Mouse (Mus musculus) midbrain, embryonic 11.5 days (tissue): ENCODE measurements around the gene Galnt13. TPM values are rescaled to one million over a fixed set of nuclear protein-coding genes. Genes with fewer than 3 reads are reported as not detected.
A peak's percentile ranks its signal among the peaks of the same experiment; 100 is the strongest.

Experiments
- ATAC-seq: fragments of 200-750 bp; cut with Nextera tagmentation; 2 replicates; pipeline ENCODE4 v1.8.0; 2017; ENCODE audit warnings: moderate TSS enrichment, moderate library complexity; ENCODE audit not compliant: low FRiP score
- DNase-seq: peaks from one replicate; pipeline ENCODE4 v3.0.0; 2015; ENCODE audit warnings: low spot score; ENCODE audit errors: missing footprints
- H3K27ac ChIP-seq: fragments of 300-500 bp; sonication (generic); 2 replicates; pipeline ENCODE4 v1.5.1; 2014; ENCODE audit warnings: low read depth, low read length
- H3K27me3 ChIP-seq: fragments of 300-500 bp; sonication (generic); 2 replicates; pipeline ENCODE4 v1.6.1; 2014; ENCODE audit warnings: mild to moderate bottlenecking, low read length, moderate library complexity, mixed read lengths; ENCODE audit not compliant: control insufficient read depth, insufficient read depth
- H3K36me3 ChIP-seq: fragments of 300-500 bp; sonication (generic); 2 replicates; pipeline ENCODE4 v1.6.1; 2014; ENCODE audit warnings: mild to moderate bottlenecking, low read length, moderate library complexity, mixed read lengths; ENCODE audit not compliant: control insufficient read depth, insufficient read depth
- H3K4me1 ChIP-seq: fragments of 300-500 bp; sonication (generic); 2 replicates; pipeline ENCODE4 v1.6.1; 2014; ENCODE audit warnings: low read length; ENCODE audit not compliant: control insufficient read depth, insufficient read depth
- H3K4me2 ChIP-seq: fragments of 300-500 bp; sonication (generic); 2 replicates; pipeline ENCODE4 v1.6.1; 2014; ENCODE audit warnings: mild to moderate bottlenecking, moderate library complexity
- H3K4me3 ChIP-seq: fragments of 300-500 bp; sonication (generic); 2 replicates; pipeline ENCODE4 v1.5.1; 2014; ENCODE audit warnings: low read depth, low read length
- H3K9ac ChIP-seq: fragments of 300-500 bp; sonication (generic); 2 replicates; pipeline ENCODE4 v1.6.1; 2014; ENCODE audit warnings: low read length
- H3K9me3 ChIP-seq: fragments of 300-500 bp; sonication (generic); 2 replicates; pipeline ENCODE4 v1.6.1; 2016; ENCODE audit warnings: low read length; ENCODE audit not compliant: control insufficient read depth
- WGBS: fragments of 180-500 bp; shearing (Covaris S2); extraction: QIAGEN DNeasy Blood & Tissue Kit; methylation state at CpG from one replicate; pipeline ENCODE4 v1.1.7; 2014; 5-methylcytosine and 5-hydroxymethylcytosine counted together
- polyA plus RNA-seq: library from polyadenylated mRNA; unstranded; fragments of >200 nt; fragmentation: Nextera tagmentation; extraction: Ambion mirVana; gene quantifications from 2 replicates; pipeline ENCODE4 v1.2.1, GENCODE M21; 2014

Gene Galnt13
- 2.1 TPM in 2 replicates for polyA plus RNA-seq

DNA sequence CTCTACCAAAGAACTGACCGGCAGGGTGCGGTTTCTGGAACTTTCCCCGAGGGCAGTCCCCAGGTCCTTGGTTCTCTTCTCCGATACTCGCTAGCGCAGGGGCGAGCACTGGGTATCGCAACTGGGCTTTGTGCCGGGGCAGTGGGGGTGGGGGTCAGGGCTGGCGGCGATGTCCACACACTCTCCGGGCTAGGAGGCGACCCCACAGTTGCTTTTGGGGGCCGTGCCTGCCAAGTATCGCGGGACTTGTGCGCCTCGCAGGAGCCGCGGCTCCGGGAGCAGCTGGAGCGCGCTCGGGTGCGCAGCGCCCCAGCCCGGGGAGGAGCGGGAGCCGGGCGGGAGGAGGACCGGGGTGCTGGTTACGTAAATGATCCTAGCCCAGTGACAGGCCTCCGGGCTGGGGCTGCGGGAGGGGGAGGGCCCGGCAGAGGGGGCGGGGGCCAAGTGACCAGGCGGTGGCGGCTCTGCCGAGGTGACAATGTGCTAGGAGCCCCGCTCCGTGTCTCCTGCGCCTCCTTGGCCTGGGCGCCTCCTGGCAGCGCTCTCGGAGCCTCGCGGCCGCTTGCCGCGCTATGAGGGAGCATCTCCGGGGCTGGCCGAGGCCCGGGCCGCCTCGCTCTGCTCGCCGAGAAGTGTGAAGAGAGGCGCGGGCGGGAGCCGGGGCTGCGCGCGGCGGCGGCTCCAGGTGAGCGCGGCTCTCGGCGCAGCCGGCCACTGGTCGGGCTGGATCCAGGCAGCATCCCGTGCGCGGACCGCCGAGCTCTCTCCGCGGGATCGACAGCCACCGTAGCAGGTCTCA, at the start of gene Galnt13:
TSS of gene Galnt13 (plus strand) at position 381 of the 799 bp plus-strand sequence.
- peak; percentile 95 for DNase-seq
- peak within 1 kb of the TSS; percentile 53 for H3K4me3 ChIP-seq
- H3K9ac ChIP-seq, result peak within 1 kb of the TSS; percentile 62
- H3K36me3 ChIP-seq, result no peaks in the 10 kb centered on the region
- ATAC-seq, result peak; percentile 94
- H3K27ac ChIP-seq, result no peak within 1 kb of the TSS
- no peaks in the 10 kb centered on the region for H3K9me3 ChIP-seq
- H3K4me2 ChIP-seq, result peak within 1 kb of the TSS; percentile 98
- no peaks in the 10 kb centered on the region; the same call in 1 of the 2 replicates for H3K27me3 ChIP-seq
- peaks cover 3% of the 10 kb centered on the region; the same call in 1 of the 2 replicates for H3K4me1 ChIP-seq
- WGBS, result 1% methylated on average over 65 of the region's 81 CpGs

GRCm38 (mm10) chr2:54431060-54431459, 5.1 kb upstream of the Galnt13 start:
- Histone ChIP-seq H3K4me3 (no peak overlapping the region), H3K9ac (no peak overlapping the region), H3K4me1 (no peaks in the 10 kb centered on the region), H3K36me3 (no peaks in the 10 kb centered on the region), H3K27ac (no peak overlapping the region), H3K4me2 (no peak overlapping the region), H3K27me3 (no peaks in the 10 kb centered on the region; the same call in 1 of the 2 replicates), H3K9me3 (no peaks in the 10 kb centered on the region)
- WGBS, result 60% methylated on average over 2 of the region's 2 CpGs
- DNase-seq (no peak), ATAC-seq (no peak)

DNA sequence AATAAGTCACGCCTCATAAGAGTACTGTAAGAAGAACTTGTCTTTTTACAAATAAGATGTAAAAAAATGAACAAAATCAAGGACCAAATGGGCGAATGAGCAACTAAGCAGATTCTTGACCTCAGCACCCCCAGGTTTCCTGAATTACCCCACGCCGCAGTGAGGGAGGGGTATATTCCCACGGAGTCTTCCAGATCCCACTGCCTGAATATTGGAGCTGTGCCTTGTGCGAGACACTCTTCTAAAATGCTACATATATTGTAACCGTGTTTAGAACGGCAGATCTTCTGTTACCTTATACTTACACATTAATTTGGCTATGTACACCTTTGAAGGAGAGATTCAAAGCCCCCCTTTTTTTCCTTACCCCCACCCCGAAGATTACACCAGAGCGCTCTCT, 737 bp upstream of the Galnt13 start:
- 47% methylated on average over 10 of the region's 10 CpGs for WGBS
- no peaks in the 10 kb centered on the region; the same call in 1 of the 2 replicates for H3K27me3 ChIP-seq
- peaks cover 3% of the 10 kb centered on the region; the same call in 1 of the 2 replicates for H3K4me1 ChIP-seq
- no peak overlapping the region; the same call in 1 of the 2 replicates for H3K9ac ChIP-seq
- DNase-seq, result no peak
- ATAC-seq, result peak; percentile 1; the same call in 1 of the 2 replicates
- H3K27ac ChIP-seq, result no peak overlapping the region
- peak overlapping the region; percentile 53 for H3K4me3 ChIP-seq
- H3K9me3 ChIP-seq, result no peaks in the 10 kb centered on the region
- H3K36me3 ChIP-seq, result no peaks in the 10 kb centered on the region
- peak overlapping the region; percentile 98 for H3K4me2 ChIP-seq

DNA sequence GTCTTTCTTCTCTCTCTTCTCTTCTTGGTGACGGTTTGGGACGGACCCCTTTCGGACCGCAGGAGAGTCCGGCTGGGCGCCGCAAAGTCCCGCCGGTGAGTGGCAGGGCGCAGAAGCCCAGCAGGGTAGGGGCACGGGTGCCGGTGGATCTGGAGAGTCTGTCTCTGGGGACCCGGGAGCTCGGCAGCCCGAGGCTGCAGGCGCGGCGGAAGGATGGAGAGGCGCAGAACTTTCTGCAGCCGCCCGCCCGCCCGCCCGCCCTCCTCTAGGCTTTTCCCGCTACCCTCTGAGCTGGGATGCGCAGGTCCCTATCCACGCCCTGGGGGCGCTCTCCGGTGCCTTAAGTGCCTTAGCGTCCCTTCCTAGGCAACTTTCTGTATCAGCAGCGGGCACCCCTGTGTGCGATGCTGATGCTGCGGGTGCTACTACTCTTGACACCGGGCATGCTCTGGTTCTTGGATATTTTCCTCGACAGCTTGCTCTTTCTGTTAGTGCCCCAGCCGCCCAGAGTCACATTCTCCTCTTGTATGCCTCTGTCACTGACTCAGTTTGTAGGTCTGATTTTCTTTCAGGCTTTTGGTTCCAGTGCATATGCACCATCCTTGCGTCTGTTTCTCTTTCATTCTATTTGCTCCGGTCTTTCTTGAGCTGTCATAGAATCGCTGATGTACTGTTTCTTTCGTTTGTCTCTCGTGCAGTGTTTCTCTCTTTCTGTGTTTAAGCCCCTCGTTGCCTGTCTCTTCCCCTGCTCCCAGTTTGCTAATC, 801 bp downstream of the Galnt13 start:
- H3K9ac ChIP-seq, result peak overlapping the region; percentile 62
- H3K4me3 ChIP-seq, result peak overlapping the region; percentile 53
- ATAC-seq (peak; percentile 57), DNase-seq (peak; percentile 91)
- H3K4me1 ChIP-seq, result peaks cover 3% of the 10 kb centered on the region; the same call in 1 of the 2 replicates
- no peak overlapping the region for H3K27ac ChIP-seq
- WGBS, result 1% methylated on average over 39 of the region's 42 CpGs
- H3K27me3 ChIP-seq, result no peaks in the 10 kb centered on the region; the same call in 1 of the 2 replicates
- peak overlapping the region; percentile 98 for H3K4me2 ChIP-seq
- no peaks in the 10 kb centered on the region for H3K9me3 ChIP-seq
- H3K36me3 ChIP-seq, result no peaks in the 10 kb centered on the region

DNA sequence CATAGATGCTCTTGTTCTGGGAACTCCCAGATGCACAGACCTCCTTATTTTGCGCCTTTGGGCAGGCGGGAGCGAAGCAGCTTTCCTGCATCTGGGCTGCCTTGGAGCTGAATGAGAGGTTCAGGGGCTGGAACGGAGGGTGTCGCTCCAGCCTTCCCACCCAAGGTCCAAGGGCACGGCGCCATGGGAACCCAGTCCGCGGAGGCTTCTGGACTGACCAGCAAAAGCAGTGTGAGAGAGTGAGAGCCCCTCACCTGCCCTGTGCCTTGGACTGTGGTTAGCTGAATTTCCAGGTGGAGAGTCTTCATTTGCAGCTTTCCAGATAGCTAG, 1.3 kb downstream of the Galnt13 start:
- no peak overlapping the region for H3K27ac ChIP-seq
- peaks cover 3% of the 10 kb centered on the region; the same call in 1 of the 2 replicates for H3K4me1 ChIP-seq
- peak overlapping the region; percentile 98 for H3K4me2 ChIP-seq
- DNase-seq (no peak), ATAC-seq (no peak)
- H3K36me3 ChIP-seq, result no peaks in the 10 kb centered on the region
- H3K9ac ChIP-seq, result peak overlapping the region; percentile 36; the same call in 1 of the 2 replicates
- peak overlapping the region; percentile 53 for H3K4me3 ChIP-seq
- H3K9me3 ChIP-seq, result no peaks in the 10 kb centered on the region
- H3K27me3 ChIP-seq, result no peaks in the 10 kb centered on the region; the same call in 1 of the 2 replicates
- WGBS, result 5% methylated on average over 9 of the region's 9 CpGs

DNA sequence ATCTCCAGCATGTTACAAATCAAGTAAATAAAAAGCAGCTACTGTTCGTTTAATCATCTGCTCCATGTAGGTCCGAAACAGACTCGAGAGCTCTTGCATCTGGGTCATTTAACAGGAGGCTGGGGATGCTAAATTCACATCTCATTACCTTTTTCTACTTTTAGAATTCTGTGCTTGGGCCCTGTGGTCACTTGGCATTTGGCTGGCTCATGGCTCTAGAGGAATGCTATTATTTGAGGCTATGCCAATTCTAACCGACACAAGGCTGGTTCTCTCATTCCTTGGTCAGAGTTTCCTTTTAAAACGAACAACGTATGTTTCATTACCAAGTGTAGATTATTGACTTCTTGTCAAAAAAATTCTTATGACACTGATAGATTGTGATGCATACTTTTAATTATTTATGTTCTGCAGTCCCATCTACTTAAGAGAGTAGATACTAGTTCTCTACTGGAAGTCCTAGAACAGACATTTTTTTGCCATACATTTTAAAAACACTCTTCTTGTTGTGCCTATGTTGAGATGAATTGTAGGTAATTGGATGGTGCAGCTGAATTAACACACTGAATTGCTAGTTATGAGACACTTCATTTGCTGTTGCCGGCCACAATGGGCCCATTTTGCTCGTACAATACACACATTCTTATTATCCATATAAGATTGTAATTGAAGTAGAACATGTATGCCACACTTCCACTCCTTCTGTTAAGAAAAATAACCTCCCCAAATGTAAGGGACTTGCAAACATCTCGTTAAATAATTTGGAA, 6.8 kb downstream of the Galnt13 start:
- no peaks in the 10 kb centered on the region for H3K27me3 ChIP-seq
- H3K4me3 ChIP-seq, result no peak overlapping the region
- no peak for ATAC-seq
- H3K4me2 ChIP-seq, result no peak overlapping the region
- H3K9ac ChIP-seq, result no peak overlapping the region
- no peaks in the 10 kb centered on the region for H3K36me3 ChIP-seq
- no peak overlapping the region for H3K27ac ChIP-seq
- 87% methylated on average over 9 of the region's 9 CpGs for WGBS
- no peak for DNase-seq
- no peaks in the 10 kb centered on the region for H3K4me1 ChIP-seq
- H3K9me3 ChIP-seq, result no peaks in the 10 kb centered on the region

GRCm38 (mm10) chr2:54483426-54483825, 47.3 kb downstream of the Galnt13 start:
- Histone ChIP-seq H3K4me3 (no peak overlapping the region), H3K9me3 (no peaks in the 10 kb centered on the region), H3K4me2 (no peak overlapping the region), H3K9ac (no peak overlapping the region), H3K27ac (no peak overlapping the region), H3K4me1 (no peaks in the 10 kb centered on the region), H3K27me3 (no peaks in the 10 kb centered on the region), H3K36me3 (no peaks in the 10 kb centered on the region)
- ATAC-seq, result no peak
- WGBS, result 86% methylated on average over 5 of the region's 5 CpGs
- DNase-seq, result no peak

DNA sequence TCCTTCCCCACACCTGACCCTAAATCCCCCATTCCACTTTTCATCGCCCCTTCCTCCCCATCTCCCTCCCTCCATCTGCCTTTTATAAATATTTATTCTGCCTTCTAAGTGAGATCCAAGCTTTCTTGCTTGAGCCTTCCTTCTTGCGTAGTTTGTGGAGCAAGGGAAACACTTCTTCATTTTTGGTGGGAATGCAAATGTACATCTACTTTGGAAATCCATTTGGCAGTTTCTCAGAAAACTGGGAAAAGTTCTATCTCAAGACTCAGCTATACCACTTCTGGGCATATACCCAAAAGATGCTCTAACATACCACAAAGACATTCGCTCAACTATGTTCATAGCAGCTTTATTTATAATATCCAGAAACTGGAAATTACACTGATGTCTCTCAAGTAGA, 86.9 kb downstream of the Galnt13 start:
- DNase-seq (no peak), ATAC-seq (no peak)
- no peaks in the 10 kb centered on the region for H3K9me3 ChIP-seq
- H3K36me3 ChIP-seq, result no peaks in the 10 kb centered on the region
- H3K4me2 ChIP-seq, result no peak overlapping the region
- no peak overlapping the region for H3K27ac ChIP-seq
- H3K4me1 ChIP-seq, result no peaks in the 10 kb centered on the region
- no peak overlapping the region for H3K9ac ChIP-seq
- H3K27me3 ChIP-seq, result no peaks in the 10 kb centered on the region
- WGBS, result 79% methylated on average over 3 of the region's 3 CpGs
- no peak overlapping the region for H3K4me3 ChIP-seq
